Mouse (Mus musculus) heart, adult 18-20 months (tissue): ENCODE measurements around the gene Vmn2r51. TPM values are rescaled to one million over a fixed set of nuclear protein-coding genes. Genes with fewer than 3 reads are reported as not detected.
"Not testable (repeated sequence)": the region's sequence is repeated elsewhere in the genome, so short reads cannot be mapped to it uniquely, and the experiment has no call there.

Experiments used
- DNase-seq, 2 experiments: peaks; one replicate each; pipeline ENCODE4 v3.0.0; 2021 to 2022; ENCODE audit warnings: mixed read lengths in 1 of 2
- long read RNA-seq, 2 experiments: library from polyadenylated mRNA; stranded (forward); transcript quantifications; one replicate each; pipeline ENCODE4 v2.0.0; 2021
- total RNA-seq, 2 experiments: library from RNA; stranded (reverse); gene quantifications; 2 replicates each; pipeline ENCODE4 v1.2.3; 2021

Vmn2r51 gene
- total RNA-seq, result not detected
- long read RNA-seq, experiment 1, result 0 reads
- long read RNA-seq, experiment 2, result 0 reads

DNA sequence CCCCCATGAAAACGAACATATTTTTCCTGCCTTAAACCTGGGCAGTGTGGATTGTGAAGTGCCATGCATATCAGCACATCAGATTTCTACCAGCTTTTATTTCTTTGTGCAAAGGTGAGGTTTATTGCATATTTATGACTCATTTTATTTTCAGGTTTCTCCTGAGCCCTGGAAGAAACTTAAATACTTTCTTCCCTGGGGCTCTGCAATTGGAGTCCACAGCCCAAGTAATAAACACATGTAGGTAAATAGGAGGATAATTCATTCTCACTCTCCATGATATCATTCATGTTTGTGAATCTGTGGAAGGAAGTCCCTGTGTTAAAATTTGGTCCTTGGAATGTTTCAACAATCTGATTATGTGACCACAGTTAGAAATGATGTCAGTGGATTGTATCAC is at the start of gene Vmn2r51:
Gene Vmn2r51, minus strand, starts transcription at position 101 of the 400 bp plus-strand sequence.
- not testable (repeated sequence) for DNase-seq

GRCm38 (mm10) chr7:10053196-10053595 is 52.3 kb downstream of the Vmn2r51 start, which contains the start of gene Vmn2r50:
Gene Vmn2r50, minus strand, starts transcription at chr7:10053296.
- DNase-seq, result not testable (repeated sequence)

Other genes with a start within 250 kb of the Vmn2r51 start
- gene Vmn2r48, start 152.2 kb downstream of the Vmn2r51 start, total RNA-seq, result not detected
- gene Vmn2r49, start 113.5 kb downstream of the Vmn2r51 start, total RNA-seq, result not detected
- gene Vmn2r50, start 52.4 kb downstream of the Vmn2r51 start, total RNA-seq, result not detected
- gene Vmn2r52, start 70.8 kb upstream of the Vmn2r51 start, total RNA-seq, result not detected
- gene Vmn1r66, start 172.3 kb upstream of the Vmn2r51 start, total RNA-seq, result not detected